Mouse (Mus musculus): ENCODE measurements around the gene Iffo2. TPM values are rescaled to one million over a fixed set of nuclear protein-coding genes. Genes with fewer than 3 reads are reported as not detected.
"Not testable (repeated sequence)": the region's sequence is repeated elsewhere in the genome, so short reads cannot be mapped to it uniquely, and the experiment has no call there.

Iffo2 gene
- 5.6 and 11.0 TPM in 2 replicates for polyA plus RNA-seq (2012; rRNA removed)

GRCm38 (mm10) chr4:139530248-139530647 lies at the start of gene Iffo2:
Gene Iffo2, plus strand, starts transcription at chr4:139530548.
- DNase-seq (ENCODE audit: low read depth) = not testable (repeated sequence)

GRCm38 (mm10) chr4:139481400-139481799 lies 48.9 kb upstream of the Iffo2 start:
- DNase-seq (ENCODE audit: low read depth) = no peak
- TF ChIP-seq POLR2A (IDR thresholded peaks at IDR 0.05; ENCODE audit: borderline replicate concordance, extremely low read depth, insufficient read depth, insufficient read length, poor library complexity, severe bottlenecking) (no peak), CTCF (IDR thresholded peaks at IDR 0.05; ENCODE audit: borderline replicate concordance, extremely low read depth, insufficient read depth, insufficient read length) (no peak)

- no peak for TF ChIP-seq POLR2A (IDR thresholded peaks at IDR 0.05; ENCODE audit: borderline replicate concordance, extremely low read depth, insufficient read depth, insufficient read length, poor library complexity, severe bottlenecking)
- no peak for TF ChIP-seq CTCF (IDR thresholded peaks at IDR 0.05; ENCODE audit: borderline replicate concordance, extremely low read depth, insufficient read depth, insufficient read length)
These were observed 46.8 kb upstream of the Iffo2 start for GRCm38 (mm10) chr4:139483461-139484105.

GRCm38 (mm10) chr4:139484496-139484895 lies 45.9 kb upstream of the Iffo2 start:
- no peak for DNase-seq (ENCODE audit: low read depth)
- TF ChIP-seq POLR2A (IDR thresholded peaks at IDR 0.05; ENCODE audit: borderline replicate concordance, extremely low read depth, insufficient read depth, insufficient read length, poor library complexity, severe bottlenecking) (no peak), CTCF (IDR thresholded peaks at IDR 0.05; ENCODE audit: borderline replicate concordance, extremely low read depth, insufficient read depth, insufficient read length) (no peak)

More at GRCm38 (mm10) chr4:139483461-139484105, 46.8 kb upstream of the Iffo2 start:
- DNase-seq (ENCODE audit: low read depth) = no peak

DNA sequence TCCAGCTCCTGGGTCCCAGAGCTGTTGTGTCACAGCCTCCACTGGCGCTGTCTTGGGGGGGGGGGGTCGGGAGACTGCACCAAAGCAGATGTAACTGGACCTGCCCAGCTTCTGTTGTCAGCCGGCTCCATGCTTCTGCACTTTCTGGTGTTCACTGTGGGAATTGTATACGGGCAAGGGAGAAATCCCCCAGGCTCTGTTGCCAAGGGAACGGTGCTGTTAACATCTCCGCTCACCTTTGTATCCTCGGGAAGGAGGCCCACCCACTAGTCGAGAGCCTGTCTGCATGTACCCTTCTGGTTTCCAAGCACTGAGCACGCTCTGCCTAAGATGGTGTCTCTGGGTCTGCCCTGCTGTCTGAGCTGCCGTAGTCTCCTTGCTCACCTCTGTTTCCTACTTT lies 43.3 kb upstream of the Iffo2 start:
- peak; percentile 54 for DNase-seq (ENCODE audit: low read depth)
- TF ChIP-seq CTCF (IDR thresholded peaks at IDR 0.05; ENCODE audit: borderline replicate concordance, extremely low read depth, insufficient read depth, insufficient read length) (no peak), POLR2A (IDR thresholded peaks at IDR 0.05; ENCODE audit: borderline replicate concordance, extremely low read depth, insufficient read depth, insufficient read length, poor library complexity, severe bottlenecking) (no peak)

DNA sequence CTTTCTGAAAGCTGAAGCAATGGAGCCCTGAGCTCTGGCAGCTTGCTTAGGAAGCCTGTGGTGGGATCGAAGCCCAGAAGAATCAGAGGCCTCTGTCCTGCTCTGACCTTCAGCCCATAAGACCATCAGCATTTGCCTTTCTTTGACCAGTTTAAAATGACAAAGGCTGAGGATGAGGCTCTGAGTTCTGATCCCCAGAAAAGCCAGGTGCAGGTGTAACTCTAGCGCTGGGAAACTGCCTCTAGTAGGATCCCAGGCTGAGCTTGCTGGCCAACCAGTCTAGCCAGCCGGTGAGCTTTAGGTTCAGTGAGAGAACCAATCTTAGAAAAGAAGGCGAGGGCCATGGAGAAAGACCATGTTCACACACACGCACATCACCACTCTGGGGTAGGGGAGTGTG lies 42.0 kb upstream of the Iffo2 start:
- no peak for DNase-seq (ENCODE audit: low read depth)
- no peak for TF ChIP-seq CTCF (IDR thresholded peaks at IDR 0.05; ENCODE audit: borderline replicate concordance, extremely low read depth, insufficient read depth, insufficient read length)
- no peak for TF ChIP-seq POLR2A (IDR thresholded peaks at IDR 0.05; ENCODE audit: borderline replicate concordance, extremely low read depth, insufficient read depth, insufficient read length, poor library complexity, severe bottlenecking)

DNA sequence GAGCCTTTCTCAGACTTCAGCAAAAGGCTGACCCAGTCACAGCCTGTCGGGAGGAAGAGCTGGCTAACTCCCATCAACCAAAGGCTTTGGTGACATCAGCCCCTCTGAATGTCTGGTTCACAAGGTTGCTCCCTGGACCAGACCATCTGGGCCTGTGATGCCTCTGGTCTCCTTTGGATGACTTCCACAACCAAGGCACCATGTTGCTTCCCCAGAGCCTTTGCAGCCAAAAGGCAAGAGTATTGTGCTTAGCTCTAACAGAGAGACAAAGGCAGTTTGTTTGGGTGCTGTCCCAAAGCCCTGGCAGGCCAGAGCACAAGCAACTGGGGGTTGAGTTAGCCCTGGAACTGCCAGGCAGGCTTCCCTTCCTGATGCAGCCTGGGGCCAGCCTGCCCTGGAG lies 40.4 kb upstream of the Iffo2 start:
- TF ChIP-seq CTCF (IDR thresholded peaks at IDR 0.05; ENCODE audit: borderline replicate concordance, extremely low read depth, insufficient read depth, insufficient read length) (no peak), POLR2A (IDR thresholded peaks at IDR 0.05; ENCODE audit: borderline replicate concordance, extremely low read depth, insufficient read depth, insufficient read length, poor library complexity, severe bottlenecking) (no peak)
- no peak for DNase-seq (ENCODE audit: low read depth)

DNA sequence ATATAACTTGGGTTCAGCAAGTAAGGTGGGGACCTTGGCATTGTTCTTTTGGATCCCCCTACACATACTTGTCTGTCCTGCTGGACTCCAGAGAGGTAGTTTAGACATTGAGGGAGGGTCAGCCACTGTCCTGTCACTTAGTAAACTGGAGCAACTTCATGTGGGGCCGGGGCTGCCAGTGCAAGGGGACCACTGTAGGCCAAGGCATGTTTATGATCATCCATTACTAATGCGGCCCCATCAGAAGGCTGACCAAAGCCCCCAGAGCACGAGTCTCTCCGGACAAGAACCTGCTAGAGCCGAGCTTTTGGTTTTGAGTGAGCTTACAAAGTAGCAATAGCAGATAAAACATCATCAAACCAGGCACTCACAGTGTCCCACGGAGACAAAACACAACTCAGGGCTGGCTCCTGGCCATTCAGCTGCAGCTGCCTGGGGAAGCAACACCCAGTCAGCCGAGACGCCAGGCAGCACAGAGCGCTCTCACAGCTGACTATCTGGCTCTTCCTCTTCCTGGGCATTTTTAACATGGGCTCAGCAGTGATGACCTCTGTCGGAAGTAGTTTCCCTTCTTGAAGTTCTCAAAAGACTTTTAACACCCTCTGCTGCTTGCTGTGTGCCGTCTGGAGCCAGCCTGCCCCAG lies 39.8 kb upstream of the Iffo2 start:
- TF ChIP-seq POLR2A (IDR thresholded peaks at IDR 0.05; ENCODE audit: borderline replicate concordance, extremely low read depth, insufficient read depth, insufficient read length, poor library complexity, severe bottlenecking) (no peak), CTCF (IDR thresholded peaks at IDR 0.05; ENCODE audit: borderline replicate concordance, extremely low read depth, insufficient read depth, insufficient read length) (no peak)
- peak; percentile 26 for DNase-seq (ENCODE audit: low read depth)

GRCm38 (mm10) chr4:139491541-139492170 lies 38.7 kb upstream of the Iffo2 start:
- no peak for DNase-seq (ENCODE audit: low read depth)
- TF ChIP-seq CTCF (IDR thresholded peaks at IDR 0.05; ENCODE audit: borderline replicate concordance, extremely low read depth, insufficient read depth, insufficient read length) (no peak), POLR2A (IDR thresholded peaks at IDR 0.05; ENCODE audit: borderline replicate concordance, extremely low read depth, insufficient read depth, insufficient read length, poor library complexity, severe bottlenecking) (no peak)

DNA sequence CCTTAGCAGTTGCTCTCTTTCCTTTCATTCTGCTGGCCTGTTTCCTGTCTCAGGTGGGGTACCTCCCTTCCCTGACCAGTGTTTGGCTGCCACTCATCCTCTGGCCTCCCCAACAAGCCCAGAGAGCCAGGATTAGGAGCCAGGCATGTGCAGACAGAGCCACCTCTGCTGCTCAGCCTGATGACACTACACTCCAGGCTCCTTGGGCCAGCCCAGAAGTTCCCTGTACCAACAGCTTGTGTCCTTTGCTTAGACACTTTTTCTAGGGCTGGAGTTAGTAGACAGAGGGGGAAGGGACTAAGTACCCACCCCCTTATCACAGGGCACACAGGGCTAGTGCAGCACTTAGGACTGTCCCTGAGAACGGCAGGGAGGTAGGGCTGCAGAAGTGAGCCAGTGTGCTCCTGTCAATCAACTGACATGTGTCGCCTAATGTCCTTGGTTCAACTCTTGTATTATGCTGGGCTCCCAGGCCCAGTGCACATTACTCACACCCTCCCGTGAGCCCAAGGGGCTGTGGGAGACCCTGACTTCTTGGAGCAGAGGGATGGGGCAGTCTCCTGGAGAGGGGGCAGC lies 38.0 kb upstream of the Iffo2 start:
- no peak for DNase-seq (ENCODE audit: low read depth)

DNA sequence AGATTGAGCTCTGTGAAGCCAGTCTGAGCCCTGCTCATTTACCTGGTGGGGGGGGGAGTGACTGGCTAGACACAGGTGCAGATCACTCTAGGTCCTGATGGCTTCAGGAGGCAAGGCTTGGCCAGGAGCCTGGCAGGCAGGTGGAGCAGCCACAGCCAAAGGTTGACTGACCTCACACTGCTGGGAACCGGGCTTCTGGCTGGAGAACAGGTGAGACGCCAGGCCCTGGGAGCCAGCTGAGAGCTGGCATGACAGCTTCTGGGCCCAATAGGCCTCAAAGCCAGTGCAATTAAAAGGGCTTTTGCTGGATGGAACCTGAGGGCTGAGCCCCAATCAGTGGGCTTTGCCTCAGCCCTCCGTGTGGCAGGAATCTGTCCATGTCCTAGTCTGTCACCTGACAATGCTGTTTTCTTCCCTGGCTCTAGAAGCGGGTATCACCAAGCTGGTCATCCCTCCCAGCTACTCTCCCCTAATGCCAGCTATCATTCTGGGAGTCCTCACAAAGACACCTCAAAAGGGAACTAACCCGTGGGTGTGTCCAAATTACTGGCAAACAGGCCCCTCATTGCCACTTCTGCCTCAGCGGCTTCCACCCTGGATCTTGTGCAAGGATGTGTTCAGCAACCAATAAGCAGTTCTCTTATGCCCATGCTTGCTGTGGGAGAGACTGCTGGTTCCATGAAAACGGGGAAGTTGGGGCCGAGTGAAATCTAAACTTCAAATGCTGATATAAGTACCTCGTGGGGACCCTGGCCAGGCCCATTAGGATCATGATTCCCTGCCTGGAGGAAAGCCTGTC lies 36.9 kb upstream of the Iffo2 start:
- TF ChIP-seq CTCF (IDR thresholded peaks at IDR 0.05; ENCODE audit: borderline replicate concordance, extremely low read depth, insufficient read depth, insufficient read length) = no peak
- TF ChIP-seq POLR2A (IDR thresholded peaks at IDR 0.05; ENCODE audit: borderline replicate concordance, extremely low read depth, insufficient read depth, insufficient read length, poor library complexity, severe bottlenecking) = no peak
- no peak for DNase-seq (ENCODE audit: low read depth)

More for the DNA sequence above, 38.0 kb upstream of the Iffo2 start:
- TF ChIP-seq POLR2A (IDR thresholded peaks at IDR 0.05; ENCODE audit: borderline replicate concordance, extremely low read depth, insufficient read depth, insufficient read length, poor library complexity, severe bottlenecking) (no peak), CTCF (IDR thresholded peaks at IDR 0.05; ENCODE audit: borderline replicate concordance, extremely low read depth, insufficient read depth, insufficient read length) (no peak)

All from brain, embryonic 14.5 days (tissue).